Mouse (Mus musculus): ENCODE measurements around the gene Mcm8. TPM values are rescaled to one million over a fixed set of nuclear protein-coding genes. Genes with fewer than 3 reads are reported as not detected.

Gene Mcm8
- polyA plus RNA-seq, 1 experiment from 2014 or later, result 12.5 TPM

DNA sequence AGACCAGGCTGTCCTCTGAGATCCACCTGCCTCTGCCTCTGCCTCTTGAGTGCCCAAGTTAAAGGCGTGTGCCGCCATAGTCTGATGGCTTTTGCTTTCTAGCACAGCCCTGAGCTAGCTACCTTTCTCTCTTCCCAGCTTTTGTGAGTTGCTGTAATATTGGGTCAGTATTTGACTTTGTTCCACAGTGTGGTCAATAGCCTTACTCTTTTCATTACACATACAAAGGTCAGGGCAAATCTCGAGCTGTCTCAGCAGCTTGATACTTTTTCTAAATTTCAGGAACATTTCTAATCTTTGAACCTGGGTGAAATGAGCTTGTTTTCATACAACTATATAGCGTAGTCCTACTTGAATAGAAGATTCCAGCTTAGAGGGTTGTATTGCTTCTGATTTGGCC is 32.4 kb downstream of the Mcm8 start:
- no peak for ATAC-seq (ENCODE audit: low FRiP score, low read depth)
- H3K4me3 ChIP-seq, result no peak overlapping the region
- H3K4me2 ChIP-seq (replicated peaks), result peak overlapping the region; percentile 77
- no peak overlapping the region for H3K9ac ChIP-seq
- no peaks in the 10 kb centered on the region for H3K9me3 ChIP-seq
- H3K27ac ChIP-seq, result no peak overlapping the region
- H3K4me1 ChIP-seq, result peaks cover 10% of the 10 kb centered on the region
- H3K27me3 ChIP-seq (replicated peaks), result no peaks in the 10 kb centered on the region
- 94% methylated on average over 4 of the region's 4 CpGs for WGBS
- H3K36me3 ChIP-seq, result peaks cover 20% of the 10 kb centered on the region

DNA sequence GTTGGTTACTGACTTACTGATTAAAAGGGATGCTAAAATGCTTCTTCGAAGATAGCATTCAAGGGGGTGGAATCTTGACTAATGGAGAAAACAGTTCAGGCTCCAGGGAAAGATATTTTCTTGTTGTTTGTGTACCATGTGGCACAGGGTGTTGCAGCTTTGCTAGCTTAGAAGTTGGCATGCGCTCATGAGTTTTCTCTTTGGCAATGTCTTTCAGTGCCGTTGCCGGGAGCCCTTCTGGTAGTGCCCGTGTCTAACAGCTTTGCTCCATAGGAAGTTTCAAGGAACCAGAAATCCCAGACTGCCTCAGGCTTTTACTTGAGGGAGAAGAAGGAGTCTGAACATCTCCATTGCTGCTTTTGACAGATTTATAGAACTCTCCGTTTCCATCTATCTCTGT is 33.2 kb downstream of the Mcm8 start:
- Histone ChIP-seq H3K4me3 (no peak overlapping the region), H3K27ac (no peak overlapping the region), H3K9ac (no peak overlapping the region), H3K27me3 (replicated peaks) (no peaks in the 10 kb centered on the region), H3K36me3 (peaks cover 23% of the 10 kb centered on the region), H3K4me2 (replicated peaks) (no peak overlapping the region), H3K9me3 (no peaks in the 10 kb centered on the region), H3K4me1 (peaks cover 10% of the 10 kb centered on the region)
- WGBS, result 90% methylated on average over 6 of the region's 6 CpGs
- ATAC-seq (ENCODE audit: low FRiP score, low read depth), result no peak

DNA sequence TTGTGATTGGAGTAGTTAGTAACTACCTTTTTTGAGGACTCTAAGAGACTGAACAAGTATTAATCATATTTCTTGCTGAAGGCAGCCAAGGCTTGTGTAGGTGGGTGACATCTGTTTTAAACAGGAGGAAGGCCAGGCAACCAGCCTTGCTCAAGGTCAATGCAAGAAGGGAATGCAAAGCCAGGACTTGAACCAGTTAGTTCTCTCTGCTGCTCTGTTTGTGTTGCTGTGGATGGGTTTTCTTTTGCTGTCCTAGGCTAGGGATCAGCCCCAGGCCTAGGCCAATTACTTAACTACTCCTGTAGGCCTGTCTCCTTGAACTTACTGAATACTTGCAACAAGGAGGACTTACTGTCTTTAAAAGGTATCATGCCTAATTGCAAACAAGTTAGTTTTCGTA is 37.1 kb downstream of the Mcm8 start:
- 89% methylated on average over 1 of the region's 1 CpGs for WGBS

DNA sequence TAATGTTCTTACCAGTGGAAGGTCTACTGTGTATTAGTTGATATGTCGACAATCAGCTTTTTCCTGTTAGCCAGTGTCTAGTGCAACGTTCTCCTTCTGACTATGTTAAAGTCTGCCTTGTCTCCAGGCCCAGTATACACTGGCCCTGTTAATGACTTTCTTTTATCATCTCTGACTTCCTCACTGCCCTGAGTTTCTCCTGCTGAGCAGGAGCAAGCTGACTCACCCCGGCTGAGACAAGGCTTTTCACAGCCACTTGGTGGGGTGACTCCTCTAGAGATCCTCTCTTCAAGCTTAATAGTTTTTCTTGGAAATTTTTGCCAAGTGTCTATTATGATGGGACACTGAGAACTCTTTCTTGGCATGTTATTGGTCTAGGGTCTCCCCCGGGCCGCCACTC is 40.4 kb downstream of the Mcm8 start:
- peaks cover 15% of the 10 kb centered on the region; the same call in 1 of the 2 replicates for H3K36me3 ChIP-seq
- no peak overlapping the region for H3K9ac ChIP-seq
- H3K9me3 ChIP-seq, result no peaks in the 10 kb centered on the region
- 82% methylated on average over 5 of the region's 5 CpGs for WGBS
- no peaks in the 10 kb centered on the region for H3K4me1 ChIP-seq
- no peak overlapping the region for H3K4me3 ChIP-seq
- H3K27me3 ChIP-seq (replicated peaks), result no peaks in the 10 kb centered on the region
- H3K4me2 ChIP-seq (replicated peaks), result no peak overlapping the region
- no peak for ATAC-seq (ENCODE audit: low FRiP score, low read depth)
- no peak overlapping the region for H3K27ac ChIP-seq

More for the DNA sequence above, 37.1 kb downstream of the Mcm8 start:
- no peak overlapping the region for H3K4me2 ChIP-seq (replicated peaks)
- H3K9me3 ChIP-seq, result no peaks in the 10 kb centered on the region
- H3K27ac ChIP-seq, result no peak overlapping the region
- H3K36me3 ChIP-seq, result peaks cover 26% of the 10 kb centered on the region
- ATAC-seq (ENCODE audit: low FRiP score, low read depth), result no peak
- H3K9ac ChIP-seq, result no peak overlapping the region
- H3K27me3 ChIP-seq (replicated peaks), result no peaks in the 10 kb centered on the region
- peaks cover 3% of the 10 kb centered on the region for H3K4me1 ChIP-seq
- no peak overlapping the region for H3K4me3 ChIP-seq

DNA sequence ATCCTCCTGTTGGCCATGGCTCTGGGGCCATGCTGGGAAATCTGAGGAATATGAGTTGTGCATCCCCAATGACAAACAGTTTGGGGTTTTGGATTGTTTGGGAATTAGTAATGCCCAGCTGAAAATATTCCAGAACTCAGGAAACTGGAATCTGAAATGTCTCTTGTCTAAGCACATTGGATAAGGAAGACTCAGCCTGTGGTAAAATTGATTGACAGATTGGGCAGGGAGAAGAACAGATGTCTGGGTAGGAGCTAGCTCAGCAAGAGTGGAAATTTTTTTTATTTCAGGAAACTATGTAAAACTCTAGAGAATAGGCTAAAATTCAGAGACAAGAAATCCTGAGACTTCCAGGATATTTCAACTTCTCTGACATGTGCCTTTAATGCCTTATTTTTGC is 44.5 kb downstream of the Mcm8 start:
- H3K9me3 ChIP-seq, result no peaks in the 10 kb centered on the region
- H3K9ac ChIP-seq, result no peak overlapping the region
- H3K4me1 ChIP-seq, result no peaks in the 10 kb centered on the region
- no peaks in the 10 kb centered on the region for H3K27me3 ChIP-seq (replicated peaks)
- no peak overlapping the region for H3K27ac ChIP-seq
- no peak for ATAC-seq (ENCODE audit: low FRiP score, low read depth)
- H3K4me3 ChIP-seq, result no peak overlapping the region
- H3K4me2 ChIP-seq (replicated peaks), result no peak overlapping the region
- peaks cover 14% of the 10 kb centered on the region for H3K36me3 ChIP-seq

DNA sequence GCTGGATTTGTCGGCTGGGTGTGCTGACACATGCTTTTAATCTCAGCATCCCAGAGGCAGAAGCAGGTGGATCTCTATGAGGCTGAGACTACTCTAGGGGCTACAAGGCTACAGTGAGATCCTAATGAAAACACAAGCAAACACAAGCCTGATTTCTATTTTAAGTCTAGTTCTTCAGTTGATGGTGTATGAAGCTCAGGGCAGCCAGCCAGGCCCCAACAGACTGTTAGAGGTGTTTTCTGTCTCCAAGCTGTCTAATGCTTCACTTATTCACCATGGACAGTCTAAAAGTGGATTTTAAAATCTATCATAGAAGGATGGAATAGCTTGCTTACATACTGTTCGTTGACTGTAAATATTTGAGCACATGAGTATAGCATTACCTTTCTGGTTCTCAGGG is 45.5 kb downstream of the Mcm8 start:
- WGBS, result 89% methylated on average over 2 of the region's 2 CpGs
- Histone ChIP-seq H3K9me3 (no peaks in the 10 kb centered on the region), H3K4me3 (no peak overlapping the region), H3K27ac (no peak overlapping the region), H3K4me1 (no peaks in the 10 kb centered on the region), H3K36me3 (peaks cover 18% of the 10 kb centered on the region), H3K4me2 (replicated peaks) (no peak overlapping the region), H3K27me3 (replicated peaks) (no peaks in the 10 kb centered on the region), H3K9ac (no peak overlapping the region)
- no peak for ATAC-seq (ENCODE audit: low FRiP score, low read depth)

DNA sequence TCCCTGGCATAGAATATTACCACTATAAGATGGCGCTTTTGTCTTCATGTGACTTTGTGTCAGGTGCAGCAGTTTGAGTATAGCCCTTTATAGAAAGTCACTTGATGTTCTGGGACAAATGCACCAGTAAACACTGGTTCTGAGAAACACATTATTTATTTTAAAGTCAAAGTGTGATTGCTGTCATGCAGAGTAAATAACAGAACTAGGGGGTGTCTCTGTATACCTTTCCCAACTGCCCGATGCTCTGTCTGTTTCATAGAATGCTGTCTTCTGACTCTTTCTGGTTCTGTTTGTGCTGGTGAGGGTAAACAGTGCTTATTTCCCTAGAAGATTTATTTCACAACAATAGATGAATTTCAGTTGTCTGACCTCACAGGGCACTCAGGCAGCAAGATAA is 47.4 kb downstream of the Mcm8 start:
- no peak overlapping the region for H3K27ac ChIP-seq
- H3K4me3 ChIP-seq, result no peak overlapping the region
- ATAC-seq (ENCODE audit: low FRiP score, low read depth), result no peak
- no peaks in the 10 kb centered on the region for H3K4me1 ChIP-seq
- no peaks in the 10 kb centered on the region for H3K9me3 ChIP-seq
- WGBS, result 93% methylated on average over 2 of the region's 2 CpGs
- no peak overlapping the region for H3K9ac ChIP-seq
- H3K4me2 ChIP-seq (replicated peaks), result no peak overlapping the region
- no peaks in the 10 kb centered on the region for H3K27me3 ChIP-seq (replicated peaks)
- peaks cover 25% of the 10 kb centered on the region for H3K36me3 ChIP-seq

- no peak for ATAC-seq (ENCODE audit: low FRiP score, low read depth)
- no peak overlapping the region for H3K9ac ChIP-seq
- H3K36me3 ChIP-seq, result peaks cover 25% of the 10 kb centered on the region
- no peaks in the 10 kb centered on the region for H3K4me1 ChIP-seq
- WGBS, result 80% methylated on average over 5 of the region's 5 CpGs
- H3K27ac ChIP-seq, result no peak overlapping the region
- no peak overlapping the region for H3K4me2 ChIP-seq (replicated peaks)
- H3K9me3 ChIP-seq, result no peaks in the 10 kb centered on the region
- no peak overlapping the region for H3K4me3 ChIP-seq
- no peaks in the 10 kb centered on the region for H3K27me3 ChIP-seq (replicated peaks)
Observed at GRCm38 (mm10) chr2:132867521-132867920, 51.6 kb downstream of the Mcm8 start.

GRCm38 (mm10) chr2:132869682-132870081 is 53.7 kb downstream of the Mcm8 start:
- H3K27me3 ChIP-seq (replicated peaks), result no peaks in the 10 kb centered on the region

DNA sequence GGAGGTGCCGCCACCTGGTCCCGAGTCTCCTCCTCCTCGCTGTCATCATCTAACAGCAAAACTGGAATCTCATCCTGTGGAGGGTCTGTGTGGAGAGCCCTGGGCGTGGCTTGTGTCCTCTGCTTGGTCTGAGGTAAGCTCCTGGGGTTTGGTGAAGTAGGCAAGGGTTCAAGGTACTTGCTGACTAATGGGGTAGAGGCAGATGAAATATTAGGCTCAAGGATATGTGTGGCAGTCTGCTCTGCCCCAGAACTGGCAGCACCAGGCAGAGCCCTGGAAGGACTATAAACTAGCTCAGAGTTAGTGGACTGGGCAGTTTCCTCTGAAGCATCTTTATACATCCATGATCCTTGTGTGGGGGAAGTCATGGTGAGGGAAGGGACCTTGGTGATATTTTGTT is 54.3 kb downstream of the Mcm8 start:
- Histone ChIP-seq H3K36me3 (peaks cover 13% of the 10 kb centered on the region), H3K4me2 (replicated peaks) (no peak overlapping the region), H3K9me3 (no peaks in the 10 kb centered on the region), H3K4me3 (no peak overlapping the region), H3K27me3 (replicated peaks) (peaks cover 4% of the 10 kb centered on the region; the same call in 1 of the 2 replicates), H3K9ac (no peak overlapping the region), H3K27ac (no peak overlapping the region), H3K4me1 (no peaks in the 10 kb centered on the region)
- 76% methylated on average over 4 of the region's 4 CpGs for WGBS
- no peak for ATAC-seq (ENCODE audit: low FRiP score, low read depth)

More at GRCm38 (mm10) chr2:132869682-132870081, 53.7 kb downstream of the Mcm8 start:
- Histone ChIP-seq H3K4me2 (replicated peaks) (no peak overlapping the region), H3K27ac (no peak overlapping the region), H3K4me1 (no peaks in the 10 kb centered on the region), H3K9ac (no peak overlapping the region), H3K4me3 (no peak overlapping the region), H3K36me3 (peaks cover 15% of the 10 kb centered on the region), H3K9me3 (no peaks in the 10 kb centered on the region)
- no peak for ATAC-seq (ENCODE audit: low FRiP score, low read depth)
- 88% methylated on average over 5 of the region's 5 CpGs for WGBS

- Histone ChIP-seq H3K27ac (no peak overlapping the region), H3K36me3 (peaks cover 6% of the 10 kb centered on the region), H3K4me3 (no peak overlapping the region), H3K27me3 (replicated peaks) (peaks cover 5% of the 10 kb centered on the region; the same call in 1 of the 2 replicates), H3K9ac (no peak overlapping the region), H3K9me3 (no peaks in the 10 kb centered on the region), H3K4me1 (no peaks in the 10 kb centered on the region), H3K4me2 (replicated peaks) (no peak overlapping the region)
- ATAC-seq (ENCODE audit: low FRiP score, low read depth), result no peak
- WGBS, result 69% methylated on average over 3 of the region's 3 CpGs
Observed at GRCm38 (mm10) chr2:132871663-132872062, 55.7 kb downstream of the Mcm8 start.

GRCm38 (mm10) chr2:132873657-132874326 is 57.9 kb downstream of the Mcm8 start:
- 92% methylated on average over 10 of the region's 10 CpGs for WGBS
- no peak for ATAC-seq (ENCODE audit: low FRiP score, low read depth)

DNA sequence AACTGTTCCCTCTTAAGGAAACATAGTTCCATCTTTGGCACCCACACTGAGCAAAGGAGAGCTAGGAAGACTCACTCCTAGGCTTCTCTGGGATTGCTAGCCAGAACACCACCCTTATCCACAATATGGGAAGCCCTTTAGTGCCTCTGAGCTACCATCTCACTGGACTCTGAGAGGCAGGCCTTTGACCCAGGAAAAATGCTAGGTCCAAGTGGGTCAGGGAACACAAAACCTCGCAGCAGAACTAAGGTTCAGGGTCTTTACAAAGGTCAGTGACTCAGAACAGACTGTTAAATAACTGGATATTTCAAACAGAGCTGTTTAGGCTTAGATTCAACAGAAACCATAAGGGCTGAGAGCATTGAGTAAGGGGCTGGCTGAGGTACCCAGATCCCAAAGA is 61.0 kb downstream of the Mcm8 start:
- no peaks in the 10 kb centered on the region for H3K36me3 ChIP-seq
- no peak overlapping the region for H3K4me3 ChIP-seq
- no peak for ATAC-seq (ENCODE audit: low FRiP score, low read depth)
- no peak overlapping the region for H3K9ac ChIP-seq
- WGBS, result 77% methylated on average over 1 of the region's 1 CpGs
- H3K9me3 ChIP-seq, result no peaks in the 10 kb centered on the region
- no peak overlapping the region for H3K4me2 ChIP-seq (replicated peaks)
- H3K4me1 ChIP-seq, result peaks cover 22% of the 10 kb centered on the region
- no peak overlapping the region for H3K27ac ChIP-seq
- H3K27me3 ChIP-seq (replicated peaks), result peaks cover 45% of the 10 kb centered on the region

More at GRCm38 (mm10) chr2:132873657-132874326, 57.9 kb downstream of the Mcm8 start:
- Histone ChIP-seq H3K9me3 (no peaks in the 10 kb centered on the region), H3K9ac (no peak overlapping the region), H3K27ac (no peak overlapping the region), H3K4me1 (peaks cover 2% of the 10 kb centered on the region; the same call in 1 of the 2 replicates), H3K4me3 (no peak overlapping the region), H3K27me3 (replicated peaks) (peaks cover 16% of the 10 kb centered on the region), H3K4me2 (replicated peaks) (no peak overlapping the region), H3K36me3 (no peaks in the 10 kb centered on the region)

Data from neural tube, embryonic 12.5 days (tissue).